Mouse (Mus musculus) embryonic facial prominence, embryonic 13.5 days (tissue): ENCODE results near the gene Ankrd13a. TPM values are rescaled to one million over a fixed set of nuclear protein-coding genes. Genes with fewer than 3 reads are reported as not detected.
"Not testable (repeated sequence)": the region's sequence is repeated elsewhere in the genome, so short reads cannot be mapped to it uniquely, and the experiment has no call there.

Experiments used
- ATAC-seq: fragments of 200-750 bp; cut with Nextera tagmentation; 2 replicates; pipeline ENCODE4 v1.8.0; 2017; ENCODE audit warnings: low read depth; ENCODE audit not compliant: insufficient number of reproducible peaks, insufficient read depth, low FRiP score, low TSS enrichment
- H3K27ac ChIP-seq: fragments of 300-500 bp; sonication (generic); 2 replicates; pipeline ENCODE4 v1.5.1; 2015; ENCODE audit warnings: moderate library complexity, mild to moderate bottlenecking, inconsistent platforms
- H3K27me3 ChIP-seq: fragments of 300-500 bp; sonication (generic); 2 replicates; pipeline ENCODE4 v1.6.1; 2015; ENCODE audit warnings: mild to moderate bottlenecking, inconsistent platforms
- H3K36me3 ChIP-seq: fragments of 300-500 bp; sonication (generic); 2 replicates; pipeline ENCODE4 v1.6.1; 2015; ENCODE audit warnings: mild to moderate bottlenecking, inconsistent platforms
- H3K4me1 ChIP-seq: fragments of 300-500 bp; sonication (generic); 2 replicates; pipeline ENCODE4 v1.6.1; 2015; ENCODE audit warnings: inconsistent platforms
- H3K4me2 ChIP-seq: fragments of 300-500 bp; sonication (generic); 2 replicates; pipeline ENCODE4 v1.6.1; 2015; ENCODE audit warnings: moderate library complexity, mild to moderate bottlenecking, inconsistent platforms
- H3K4me3 ChIP-seq: fragments of 300-500 bp; sonication (generic); 2 replicates; pipeline ENCODE4 v1.5.1; 2015; ENCODE audit warnings: mild to moderate bottlenecking, inconsistent platforms
- H3K9ac ChIP-seq: fragments of 300-500 bp; sonication (generic); 2 replicates; pipeline ENCODE4 v1.6.1; 2015; ENCODE audit warnings: mild to moderate bottlenecking, inconsistent platforms
- H3K9me3 ChIP-seq: fragments of 300-500 bp; sonication (generic); 2 replicates; pipeline ENCODE4 v1.6.1; 2016; ENCODE audit warnings: inconsistent platforms
- WGBS: fragments of 180-500 bp; shearing (Covaris S2); methylation state at CpG from one replicate; pipeline ENCODE4 v1.1.7; 2015; ENCODE audit warnings: mixed read lengths; 5-methylcytosine and 5-hydroxymethylcytosine counted together
- polyA plus RNA-seq: library from polyadenylated mRNA; unstranded; fragments of >200 nt; fragmentation: Nextera tagmentation; extraction: Ambion mirVana; gene quantifications from 2 replicates; pipeline ENCODE4 v1.2.1, GENCODE M21; 2015

Ankrd13a gene
- polyA plus RNA-seq, 1 experiment from 2014 or later = 45.9 TPM

DNA sequence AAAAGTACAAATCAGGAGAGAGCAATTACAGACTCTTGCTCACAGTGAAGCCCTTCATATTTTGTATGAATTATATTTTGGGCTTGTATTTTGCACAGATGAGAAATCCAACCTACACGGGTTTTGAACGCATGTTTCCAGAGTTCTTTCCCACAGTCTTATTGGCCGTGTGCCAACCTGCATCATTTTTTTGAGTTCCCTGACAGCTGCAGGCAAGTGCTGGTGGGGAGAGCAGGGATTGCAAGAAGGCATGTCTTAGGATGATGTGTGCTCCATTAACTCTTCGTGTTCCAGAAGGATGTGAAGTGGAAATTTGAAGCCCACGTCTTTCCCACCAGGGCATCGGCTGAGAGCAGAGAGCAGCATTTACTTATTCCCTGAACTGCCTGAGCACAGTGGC, 42.1 kb downstream of the Ankrd13a start:
- H3K4me1 ChIP-seq = peaks cover 11% of the 10 kb centered on the region; the same call in 1 of the 2 replicates
- peaks cover 29% of the 10 kb centered on the region for H3K36me3 ChIP-seq
- no peak overlapping the region for H3K27ac ChIP-seq
- peaks cover 6% of the 10 kb centered on the region; the same call in 1 of the 2 replicates for H3K9me3 ChIP-seq
- ATAC-seq = no peak
- 50% methylated on average over 6 of the region's 6 CpGs for WGBS
- no peak overlapping the region for H3K4me3 ChIP-seq
- no peaks in the 10 kb centered on the region for H3K27me3 ChIP-seq
- no peak overlapping the region for H3K4me2 ChIP-seq
- H3K9ac ChIP-seq = no peak overlapping the region

DNA sequence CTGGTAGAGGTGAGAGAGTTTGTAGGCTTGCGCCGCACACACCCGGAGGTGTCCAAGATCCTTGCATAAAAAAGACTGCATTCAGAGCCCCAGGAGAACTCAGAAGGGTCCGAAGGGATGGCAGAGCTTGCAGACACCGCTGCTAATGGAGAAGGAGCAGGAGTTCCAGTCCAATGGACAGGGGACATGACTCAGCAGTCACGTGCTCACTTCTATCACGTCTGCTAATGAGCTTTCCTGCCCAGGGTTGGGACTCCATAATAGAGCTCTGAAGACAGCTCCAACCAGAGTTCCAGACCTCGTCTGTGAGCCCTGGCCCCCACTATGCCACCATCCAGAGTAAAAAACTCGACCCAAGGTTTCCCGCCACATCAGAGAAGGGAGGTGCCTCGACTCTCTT, 43.6 kb downstream of the Ankrd13a start:
- no peak overlapping the region for H3K27ac ChIP-seq
- H3K4me2 ChIP-seq = no peak overlapping the region
- 77% methylated on average over 11 of the region's 11 CpGs for WGBS
- H3K4me3 ChIP-seq = no peak overlapping the region
- peaks cover 31% of the 10 kb centered on the region for H3K36me3 ChIP-seq
- ATAC-seq = no peak
- H3K4me1 ChIP-seq = no peaks in the 10 kb centered on the region
- no peak overlapping the region for H3K9ac ChIP-seq
- H3K27me3 ChIP-seq = no peaks in the 10 kb centered on the region
- H3K9me3 ChIP-seq = peaks cover 9% of the 10 kb centered on the region; the same call in 1 of the 2 replicates

DNA sequence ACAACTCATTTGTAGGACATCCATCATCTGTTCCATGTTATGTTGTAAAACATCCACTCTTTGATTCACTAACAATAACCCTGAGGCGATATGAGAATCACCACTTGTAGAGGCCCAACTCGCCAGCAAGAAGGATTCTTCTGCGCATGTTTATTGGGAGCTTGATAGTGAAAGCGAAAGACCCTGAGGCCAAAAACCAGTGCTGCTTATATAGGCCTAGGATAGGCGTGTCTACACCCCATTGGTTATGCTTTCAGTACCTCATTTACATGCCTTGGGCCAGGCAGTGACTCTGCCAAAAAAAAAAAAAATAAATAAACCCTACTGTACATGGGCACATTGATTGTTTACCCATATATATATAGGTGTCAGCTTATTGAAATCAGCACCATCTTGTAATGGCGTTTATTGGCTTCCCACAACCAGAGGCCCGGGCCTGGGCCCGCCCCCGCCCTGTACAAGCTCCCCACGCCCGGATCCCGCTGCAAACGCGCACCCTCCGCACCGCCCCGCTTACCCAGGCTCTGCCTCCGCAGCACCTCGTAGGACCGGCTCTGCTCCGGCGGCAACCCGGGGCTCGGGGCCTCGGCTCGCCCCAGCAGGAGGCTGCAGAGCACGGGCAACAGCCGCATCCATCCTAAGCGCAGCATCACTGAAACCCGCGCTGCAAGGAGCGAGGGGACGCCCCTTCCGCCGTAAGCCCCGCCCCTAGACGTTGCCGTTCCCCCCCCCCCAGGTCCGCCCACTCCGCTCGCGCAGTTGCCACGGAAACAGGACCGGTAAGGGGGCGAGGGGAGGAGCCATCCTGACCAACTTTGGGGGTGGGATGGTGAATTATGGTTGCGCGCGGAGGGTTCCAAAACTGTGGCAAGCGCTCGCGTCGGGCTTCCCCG, 48.6 kb downstream of the Ankrd13a start, which contains the start of gene 1500011B03Rik:
1500011B03Rik (minus strand) TSS at position 673 of the 893 bp plus-strand sequence.
- H3K9me3 ChIP-seq = 0 out of 2 replicates have a peak, but pooled peaks cover 5% of the 10 kb centered on the region
- 6% methylated on average over 53 of the region's 53 CpGs for WGBS
- peak; percentile 89 for ATAC-seq
- H3K36me3 ChIP-seq = peaks cover 18% of the 10 kb centered on the region
- H3K9ac ChIP-seq = peak within 1 kb of the TSS; percentile 85
- H3K4me1 ChIP-seq = 0 out of 2 replicates have a peak, but pooled peaks cover 8% of the 10 kb centered on the region
- H3K27me3 ChIP-seq = no peaks in the 10 kb centered on the region
- H3K27ac ChIP-seq = peak within 1 kb of the TSS; percentile 84
- H3K4me3 ChIP-seq = peak within 1 kb of the TSS; percentile 73
- H3K4me2 ChIP-seq = peak within 1 kb of the TSS; percentile 62

DNA sequence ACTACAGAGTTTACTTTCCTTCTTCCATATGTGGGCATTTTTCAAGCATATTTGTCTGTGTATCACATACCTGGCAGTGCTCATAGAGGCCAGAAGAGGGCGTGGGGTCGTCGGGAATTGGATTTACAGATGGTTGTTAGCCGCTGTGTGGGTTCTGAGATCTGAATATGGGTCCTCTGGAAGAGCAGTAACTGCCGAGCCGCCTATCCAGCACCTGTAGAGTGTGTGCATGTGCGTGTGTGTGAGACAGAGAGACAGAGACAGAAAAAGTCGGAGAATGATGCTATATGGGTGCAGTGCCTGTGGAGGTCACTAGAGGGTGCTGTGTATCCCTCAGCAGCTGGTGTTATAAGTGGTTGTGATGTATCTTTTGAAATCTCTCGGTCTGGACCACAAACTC, 49.7 kb downstream of the Ankrd13a start:
- H3K4me1 ChIP-seq = 0 out of 2 replicates have a peak, but pooled peaks cover 8% of the 10 kb centered on the region
- peaks cover 18% of the 10 kb centered on the region for H3K36me3 ChIP-seq
- no peak overlapping the region for H3K9ac ChIP-seq
- 18% methylated on average over 9 of the region's 9 CpGs for WGBS
- no peaks in the 10 kb centered on the region for H3K27me3 ChIP-seq
- no peak overlapping the region for H3K27ac ChIP-seq
- H3K9me3 ChIP-seq = 0 out of 2 replicates have a peak, but pooled peaks cover 5% of the 10 kb centered on the region
- H3K4me3 ChIP-seq = peak overlapping the region; percentile 13; the same call in 1 of the 2 replicates
- no peak overlapping the region; the same call in 1 of the 2 replicates for H3K4me2 ChIP-seq
- ATAC-seq = no peak

DNA sequence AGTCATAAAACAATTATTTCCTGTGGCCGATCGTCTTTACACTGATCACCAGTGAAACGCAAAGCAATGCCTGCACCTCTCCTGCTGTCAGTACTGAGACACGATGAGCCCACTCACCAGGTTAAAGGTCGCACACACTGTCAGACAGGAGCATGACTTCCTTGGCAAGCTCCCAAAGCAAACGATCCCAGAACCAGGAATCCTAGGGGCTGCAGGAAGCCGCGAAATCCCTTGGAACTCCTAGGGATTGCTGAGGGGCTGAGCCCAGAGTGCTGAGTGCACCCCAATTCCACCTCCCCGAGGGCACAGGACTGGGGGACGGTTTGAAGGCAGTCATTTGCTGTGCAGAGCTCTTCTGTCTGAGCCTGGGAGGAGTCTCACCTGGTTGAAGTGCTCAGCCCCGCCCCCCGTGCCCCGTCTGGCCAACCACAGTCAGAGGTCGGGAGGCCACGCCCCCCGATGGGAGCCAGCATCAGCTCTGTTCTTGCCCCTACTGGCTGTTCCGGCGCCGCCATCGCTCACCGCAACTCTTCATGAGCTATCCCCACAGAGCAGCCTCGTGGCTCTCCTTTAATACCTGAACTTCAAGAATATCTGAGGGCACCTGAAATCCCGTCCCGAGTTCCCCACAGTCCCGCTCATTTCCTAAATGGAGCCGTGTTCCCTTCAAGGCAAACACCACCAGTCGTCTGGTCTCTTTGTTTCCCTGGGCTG, 51.7 kb downstream of the Ankrd13a start:
- Histone ChIP-seq H3K4me3 (peak overlapping the region; percentile 45), H3K36me3 (peaks cover 10% of the 10 kb centered on the region), H3K27ac (0 out of 2 replicates have a peak overlapping the region, but pooled peaks have one; percentile 44), H3K27me3 (no peaks in the 10 kb centered on the region), H3K4me2 (peak overlapping the region; percentile 70), H3K4me1 (0 out of 2 replicates have a peak, but pooled peaks cover 8% of the 10 kb centered on the region), H3K9me3 (0 out of 2 replicates have a peak, but pooled peaks cover 5% of the 10 kb centered on the region), H3K9ac (peak overlapping the region; percentile 67)
- peak; percentile 73 for ATAC-seq
- 11% methylated on average over 27 of the region's 27 CpGs for WGBS

DNA sequence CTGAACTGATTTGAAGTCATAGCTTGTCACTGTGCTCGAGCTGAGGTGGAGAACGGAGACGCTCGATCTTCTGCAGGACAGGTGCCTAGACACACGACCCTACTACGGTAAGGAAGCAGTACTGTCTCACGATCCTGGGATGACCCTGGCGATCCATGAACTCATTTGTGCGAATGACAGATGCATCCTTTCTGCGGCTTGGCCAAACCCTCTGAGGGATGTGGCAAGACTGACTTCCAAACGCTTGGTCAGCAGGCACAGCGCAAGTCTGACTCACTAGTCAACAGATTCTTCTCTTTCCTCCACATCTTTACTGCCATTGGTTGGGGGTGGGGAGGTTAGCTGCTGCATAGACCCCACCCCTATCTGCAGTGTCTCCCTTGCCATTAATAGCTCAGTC, 53.0 kb downstream of the Ankrd13a start:
- Histone ChIP-seq H3K9ac (no peak overlapping the region), H3K27ac (no peak overlapping the region), H3K4me1 (0 out of 2 replicates have a peak, but pooled peaks cover 8% of the 10 kb centered on the region), H3K36me3 (no peaks in the 10 kb centered on the region), H3K9me3 (no peaks in the 10 kb centered on the region), H3K4me3 (no peak overlapping the region), H3K4me2 (no peak overlapping the region), H3K27me3 (no peaks in the 10 kb centered on the region)
- ATAC-seq = no peak
- WGBS = 88% methylated on average over 12 of the region's 12 CpGs

DNA sequence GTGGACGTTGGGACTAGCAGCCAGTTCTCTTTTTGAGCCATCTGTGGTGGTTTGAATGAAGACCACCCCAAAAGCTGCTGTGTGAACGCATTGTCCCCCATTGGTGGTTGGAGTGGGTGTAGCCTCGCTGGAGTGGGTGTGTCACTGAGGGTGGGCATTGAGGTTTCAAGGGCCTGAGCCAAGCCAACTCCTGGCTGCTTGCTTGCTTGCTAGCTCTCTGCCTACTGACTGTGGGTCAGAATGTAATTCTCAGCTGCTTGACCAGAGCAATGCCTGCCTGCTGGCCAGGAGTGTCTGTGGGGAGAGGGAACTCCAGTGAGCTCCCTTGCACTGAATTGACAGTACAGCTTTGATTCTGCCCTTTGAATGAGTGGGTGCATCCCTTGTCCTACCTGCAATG, 55.3 kb downstream of the Ankrd13a start:
- Histone ChIP-seq H3K27me3 (no peaks in the 10 kb centered on the region), H3K4me3 (no peak overlapping the region), H3K36me3 (no peaks in the 10 kb centered on the region), H3K9me3 (no peaks in the 10 kb centered on the region), H3K4me2 (no peak overlapping the region), H3K4me1 (0 out of 2 replicates have a peak, but pooled peaks cover 8% of the 10 kb centered on the region), H3K9ac (no peak overlapping the region), H3K27ac (no peak overlapping the region)
- 66% methylated on average over 3 of the region's 3 CpGs for WGBS
- ATAC-seq = no peak

DNA sequence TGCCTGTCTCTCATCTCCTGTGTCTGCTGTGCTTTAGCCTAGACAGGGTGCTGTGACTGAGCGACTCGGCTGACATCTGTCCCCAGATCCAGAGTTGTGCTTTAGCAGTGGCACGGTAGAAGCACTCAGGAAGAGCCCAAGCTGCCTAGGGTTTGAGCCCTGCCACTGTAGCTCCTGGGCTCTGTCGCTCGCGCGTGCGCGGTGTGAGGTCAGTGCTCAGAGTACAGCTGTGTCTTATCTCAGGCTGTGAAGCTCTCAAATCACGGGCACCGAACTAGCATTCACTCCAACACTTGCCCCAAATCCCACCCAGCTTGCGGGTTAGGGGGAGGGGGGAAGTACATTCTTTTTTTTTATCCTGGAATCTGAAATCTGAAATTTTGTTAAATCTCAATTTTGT, 62.4 kb downstream of the Ankrd13a start:
- no peak overlapping the region for H3K27ac ChIP-seq
- no peaks in the 10 kb centered on the region for H3K36me3 ChIP-seq
- no peak for ATAC-seq
- H3K27me3 ChIP-seq = no peaks in the 10 kb centered on the region
- H3K4me1 ChIP-seq = peaks cover 4% of the 10 kb centered on the region
- no peak overlapping the region for H3K4me2 ChIP-seq
- no peaks in the 10 kb centered on the region for H3K9me3 ChIP-seq
- 58% methylated on average over 12 of the region's 12 CpGs for WGBS
- H3K4me3 ChIP-seq = no peak overlapping the region
- H3K9ac ChIP-seq = no peak overlapping the region

DNA sequence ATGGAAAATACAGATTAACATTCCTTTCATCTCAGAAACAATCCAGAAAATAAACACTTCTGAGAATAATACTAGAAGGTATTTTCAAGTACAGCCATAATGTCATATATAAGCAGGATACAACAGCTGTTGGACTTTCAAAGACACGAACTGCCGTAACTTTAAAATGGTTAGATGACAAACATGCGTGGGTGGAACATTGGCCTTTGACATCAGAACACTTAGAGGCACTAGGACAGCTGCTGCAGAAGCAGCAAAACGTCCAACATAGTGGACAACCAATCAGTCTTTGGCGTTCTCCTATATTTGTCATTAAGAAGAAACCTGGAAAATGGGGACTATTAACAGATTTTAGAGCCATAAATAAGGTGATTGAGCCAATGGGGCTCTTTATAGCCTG, 66.0 kb downstream of the Ankrd13a start:
- H3K36me3 ChIP-seq, H3K4me2 ChIP-seq, H3K27me3 ChIP-seq, H3K9ac ChIP-seq, ATAC-seq, H3K27ac ChIP-seq, H3K9me3 ChIP-seq, H3K4me3 ChIP-seq: not testable (repeated sequence)
- 57% methylated on average over 5 of the region's 5 CpGs for WGBS
- peaks cover 22% of the 10 kb centered on the region for H3K4me1 ChIP-seq

DNA sequence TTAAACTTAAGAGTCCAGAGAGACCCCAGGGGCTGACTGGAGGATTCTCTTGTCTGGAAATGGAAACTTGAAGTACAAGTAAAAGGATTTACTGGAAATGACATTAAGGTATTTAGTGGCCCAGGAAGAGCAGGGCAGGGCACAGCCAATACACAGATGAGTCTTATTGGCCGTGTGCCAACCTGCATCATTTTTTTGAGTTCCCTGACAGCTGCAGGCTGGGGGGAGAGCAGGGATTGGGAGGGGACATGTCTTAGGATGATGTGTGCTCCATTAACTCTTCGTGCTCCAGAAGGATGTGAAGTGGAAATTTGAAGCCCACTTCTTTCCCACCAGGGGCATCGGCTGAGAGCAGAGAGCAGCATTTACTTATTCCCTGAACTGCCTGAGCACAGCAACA, 67.7 kb downstream of the Ankrd13a start:
- not testable (repeated sequence) for H3K4me3 ChIP-seq, H3K9me3 ChIP-seq, ATAC-seq, H3K36me3 ChIP-seq, H3K9ac ChIP-seq, H3K27me3 ChIP-seq, H3K4me2 ChIP-seq
- Histone ChIP-seq H3K4me1 (peaks cover 22% of the 10 kb centered on the region), H3K27ac (0 out of 2 replicates have a peak overlapping the region, but pooled peaks have one; percentile 51)
- WGBS = 27% methylated on average over 3 of the region's 3 CpGs

DNA sequence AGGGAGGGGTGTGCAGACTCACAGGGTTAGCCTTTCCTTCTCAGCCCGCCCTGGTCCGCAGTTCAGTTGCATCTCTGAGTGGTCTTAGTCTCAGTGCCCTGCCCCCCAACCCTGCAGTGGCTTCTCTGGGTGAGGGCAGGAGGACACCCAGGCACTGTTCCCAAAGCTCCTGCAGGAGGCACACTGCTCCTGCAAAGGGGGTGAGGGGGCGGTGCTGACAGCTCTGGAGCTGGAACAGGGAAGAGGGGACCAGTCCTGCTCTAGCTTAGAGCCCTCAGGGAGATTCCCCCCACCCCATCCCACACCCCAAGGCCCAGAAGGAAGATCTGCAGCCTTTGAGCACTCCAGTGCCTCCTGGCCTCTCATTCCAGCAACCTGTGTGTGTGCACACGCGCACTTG, 68.2 kb downstream of the Ankrd13a start:
- Histone ChIP-seq H3K4me1 (peaks cover 22% of the 10 kb centered on the region), H3K9ac (no peak overlapping the region), H3K9me3 (no peaks in the 10 kb centered on the region), H3K4me2 (no peak overlapping the region), H3K27me3 (no peaks in the 10 kb centered on the region), H3K4me3 (no peak overlapping the region), H3K27ac (peak overlapping the region; percentile 51; the same call in 1 of the 2 replicates), H3K36me3 (no peaks in the 10 kb centered on the region)
- 49% methylated on average over 5 of the region's 5 CpGs for WGBS
- no peak for ATAC-seq
